Mouse (Mus musculus): ENCODE results near the gene Tceanc2.

The Tceanc2 gene

GRCm38 (mm10) chr4:107181866-107182265 lies 3.0 kb upstream of the Tceanc2 start:
- in situ Hi-C loops (cut with MboI; ENCODE audit: low pct_unique_long_range_greater_than_20kb in 1 of 2, low sequenced_read_pairs in 2 of 2, unreplicated experiment in 1 of 2): no loop called here

GRCm38 (mm10) chr4:107180746-107181145 lies 1.8 kb upstream of the Tceanc2 start:
- in situ Hi-C loops (cut with MboI; ENCODE audit: low pct_unique_long_range_greater_than_20kb in 1 of 2, low sequenced_read_pairs in 2 of 2, unreplicated experiment in 1 of 2): no loop called here

- in situ Hi-C loops (cut with MboI; ENCODE audit: low pct_unique_long_range_greater_than_20kb in 1 of 2, low sequenced_read_pairs in 2 of 2, unreplicated experiment in 1 of 2): no loop called here
Measured at GRCm38 (mm10) chr4:107179561-107179960, 645 bp upstream of the Tceanc2 start.

- in situ Hi-C loops (cut with MboI; ENCODE audit: low pct_unique_long_range_greater_than_20kb in 1 of 2, low sequenced_read_pairs in 2 of 2, unreplicated experiment in 1 of 2): no loop called here
Measured at GRCm38 (mm10) chr4:107178182-107178829, 610 bp downstream of the Tceanc2 start, which contains the start of gene Tmem59. Gene Tmem59 (plus strand): TSS chr4:107178399.

- in situ Hi-C loops (cut with MboI; ENCODE audit: low pct_unique_long_range_greater_than_20kb in 1 of 2, low sequenced_read_pairs in 2 of 2, unreplicated experiment in 1 of 2): no loop called here
Measured at GRCm38 (mm10) chr4:107177506-107177905, 1.4 kb downstream of the Tceanc2 start.

- in situ Hi-C loops (cut with MboI; ENCODE audit: low pct_unique_long_range_greater_than_20kb in 1 of 2, low sequenced_read_pairs in 2 of 2, unreplicated experiment in 1 of 2): loop anchor here (10.0 kb wide), 1 partner anchor 353 kb away; no protein-coding TSS in a partner anchor
Measured at GRCm38 (mm10) chr4:107167798-107168197, 11.1 kb downstream of the Tceanc2 start.

GRCm38 (mm10) chr4:107166700-107167099 lies 12.2 kb downstream of the Tceanc2 start:
- in situ Hi-C loops (cut with MboI; ENCODE audit: low pct_unique_long_range_greater_than_20kb in 1 of 2, low sequenced_read_pairs in 2 of 2, unreplicated experiment in 1 of 2): loop anchor here (10.0 kb wide), 1 partner anchor 352 kb away; no protein-coding TSS in a partner anchor

- in situ Hi-C loops (cut with MboI; ENCODE audit: low pct_unique_long_range_greater_than_20kb in 1 of 2, low sequenced_read_pairs in 2 of 2, unreplicated experiment in 1 of 2): loop anchor here (10.0 kb wide), 1 partner anchor 349 kb away; no protein-coding TSS in a partner anchor
Measured at GRCm38 (mm10) chr4:107163756-107164587, 14.9 kb downstream of the Tceanc2 start.

GRCm38 (mm10) chr4:107163341-107163740 lies 15.6 kb downstream of the Tceanc2 start:
- in situ Hi-C loops (cut with MboI; ENCODE audit: low pct_unique_long_range_greater_than_20kb in 1 of 2, low sequenced_read_pairs in 2 of 2, unreplicated experiment in 1 of 2): loop anchor here (10.0 kb wide), 1 partner anchor 349 kb away; no protein-coding TSS in a partner anchor

- in situ Hi-C loops (cut with MboI; ENCODE audit: low pct_unique_long_range_greater_than_20kb in 1 of 2, low sequenced_read_pairs in 2 of 2, unreplicated experiment in 1 of 2): loop anchor here (10.0 kb wide), 1 partner anchor 345 kb away; no protein-coding TSS in a partner anchor
Measured at GRCm38 (mm10) chr4:107160181-107160580, 18.7 kb downstream of the Tceanc2 start.

GRCm38 (mm10) chr4:107159166-107159773 lies 19.6 kb downstream of the Tceanc2 start:
- in situ Hi-C loops (cut with MboI; ENCODE audit: low pct_unique_long_range_greater_than_20kb in 1 of 2, low sequenced_read_pairs in 2 of 2, unreplicated experiment in 1 of 2): no loop called here

GRCm38 (mm10) chr4:107156983-107157401 lies 21.9 kb downstream of the Tceanc2 start:
- in situ Hi-C loops (cut with MboI; ENCODE audit: low pct_unique_long_range_greater_than_20kb in 1 of 2, low sequenced_read_pairs in 2 of 2, unreplicated experiment in 1 of 2): no loop called here

- in situ Hi-C loops (cut with MboI; ENCODE audit: low pct_unique_long_range_greater_than_20kb in 1 of 2, low sequenced_read_pairs in 2 of 2, unreplicated experiment in 1 of 2): no loop called here
Measured at GRCm38 (mm10) chr4:107152571-107152970, 26.3 kb downstream of the Tceanc2 start.

- in situ Hi-C loops (cut with MboI; ENCODE audit: low pct_unique_long_range_greater_than_20kb in 1 of 2, low sequenced_read_pairs in 2 of 2, unreplicated experiment in 1 of 2): no loop called here
Measured at GRCm38 (mm10) chr4:107150991-107151390, 27.9 kb downstream of the Tceanc2 start.

GRCm38 (mm10) chr4:107143511-107143910 lies 35.4 kb downstream of the Tceanc2 start:
- in situ Hi-C loops (cut with MboI; ENCODE audit: low pct_unique_long_range_greater_than_20kb in 1 of 2, low sequenced_read_pairs in 2 of 2, unreplicated experiment in 1 of 2): no loop called here

- in situ Hi-C loops (cut with MboI; ENCODE audit: low pct_unique_long_range_greater_than_20kb in 1 of 2, low sequenced_read_pairs in 2 of 2, unreplicated experiment in 1 of 2): no loop called here
Measured at GRCm38 (mm10) chr4:107139836-107140631, 38.9 kb downstream of the Tceanc2 start.

- in situ Hi-C loops (cut with MboI; ENCODE audit: low pct_unique_long_range_greater_than_20kb in 1 of 2, low sequenced_read_pairs in 2 of 2, unreplicated experiment in 1 of 2): no loop called here
Measured at GRCm38 (mm10) chr4:107138948-107139835, 39.7 kb downstream of the Tceanc2 start.
